Mouse (Mus musculus) intestine, embryonic 16.5 days (tissue): ENCODE measurements around the gene Dlk1. TPM values are rescaled to one million over a fixed set of nuclear protein-coding genes. Genes with fewer than 3 reads are reported as not detected.

Experiments
- ATAC-seq: fragments of 200-750 bp; cut with Nextera tagmentation; 2 replicates; pipeline ENCODE4 v1.8.0; 2017; ENCODE audit warnings: moderate TSS enrichment, moderate library complexity
- H3K27ac ChIP-seq: fragments of 300-500 bp; sonication (generic); 2 replicates; pipeline ENCODE4 v1.5.1; 2014; ENCODE audit warnings: mild to moderate bottlenecking, low read length
- H3K27me3 ChIP-seq: fragments of 300-500 bp; sonication (generic); replicated peaks from 2 replicates; pipeline ENCODE4 v1.6.1; 2014; ENCODE audit warnings: low read length, control low read depth, mixed read lengths; ENCODE audit not compliant: control insufficient read depth, insufficient read depth
- H3K36me3 ChIP-seq: fragments of 300-500 bp; sonication (generic); 2 replicates; pipeline ENCODE4 v1.6.1; 2014; ENCODE audit warnings: low read length, control low read depth; ENCODE audit not compliant: control insufficient read depth, insufficient read depth
- H3K4me1 ChIP-seq: fragments of 300-500 bp; sonication (generic); 2 replicates; pipeline ENCODE4 v1.6.1; 2014; ENCODE audit warnings: low read length, control low read depth, mixed read lengths; ENCODE audit not compliant: control insufficient read depth, insufficient read depth
- H3K4me2 ChIP-seq: fragments of 300-500 bp; sonication (generic); 2 replicates; pipeline ENCODE4 v1.6.1; 2014; ENCODE audit warnings: low read depth, low read length, control low read depth
- H3K4me3 ChIP-seq: fragments of 300-500 bp; sonication (generic); 2 replicates; pipeline ENCODE4 v1.5.1; 2014; ENCODE audit warnings: mild to moderate bottlenecking, low read length
- H3K9ac ChIP-seq: fragments of 300-500 bp; sonication (generic); 2 replicates; pipeline ENCODE4 v1.6.1; 2014; ENCODE audit warnings: low read depth, low read length
- H3K9me3 ChIP-seq: fragments of 300-500 bp; sonication (generic); 2 replicates; pipeline ENCODE4 v1.6.1; 2016; ENCODE audit warnings: low read length, control low read depth; ENCODE audit not compliant: control insufficient read depth
- WGBS: fragments of 180-500 bp; shearing (Covaris S2); extraction: QIAGEN DNeasy Blood & Tissue Kit; methylation state at CpG from one replicate; pipeline ENCODE4 v1.1.7; 2014; 5-methylcytosine and 5-hydroxymethylcytosine counted together
- polyA plus RNA-seq: library from polyadenylated mRNA; unstranded; fragments of >200 nt; fragmentation: Nextera tagmentation; extraction: Ambion mirVana; gene quantifications from 2 replicates; pipeline ENCODE4 v1.2.1, GENCODE M21; 2015

Gene Dlk1
- 325 and 385 TPM in 2 replicates for polyA plus RNA-seq

- Histone ChIP-seq H3K4me2 (peak within 1 kb of the TSS; percentile 96), H3K27ac (peak within 1 kb of the TSS; percentile 45; the same call in 1 of the 2 replicates), H3K4me1 (peaks cover 32% of the 10 kb centered on the region), H3K9ac (peak within 1 kb of the TSS; percentile 73), H3K36me3 (no peaks in the 10 kb centered on the region), H3K4me3 (peak within 1 kb of the TSS; percentile 56), H3K27me3 (peaks cover 25% of the 10 kb centered on the region; the same call in 1 of the 2 replicates), H3K9me3 (no peaks in the 10 kb centered on the region)
- 19% methylated on average over 13 of the region's 13 CpGs for WGBS
- no peak for ATAC-seq
Observed at GRCm38 (mm10) chr12:109452592-109452991, at the start of gene Dlk1. TSS of gene Dlk1 (plus strand) at chr12:109452823.

GRCm38 (mm10) chr12:109402943-109403342 lies 49.7 kb upstream of the Dlk1 start:
- Histone ChIP-seq H3K4me1 (peaks cover 64% of the 10 kb centered on the region), H3K9ac (0 out of 2 replicates have a peak overlapping the region, but pooled peaks have one; percentile 6), H3K4me2 (no peak overlapping the region), H3K36me3 (no peaks in the 10 kb centered on the region), H3K27ac (peak overlapping the region; percentile 73), H3K4me3 (no peak overlapping the region), H3K27me3 (no peaks in the 10 kb centered on the region), H3K9me3 (no peaks in the 10 kb centered on the region)
- ATAC-seq = no peak
- WGBS = 52% methylated on average over 5 of the region's 5 CpGs

- no peak for ATAC-seq
- Histone ChIP-seq H3K27ac (no peak overlapping the region), H3K27me3 (no peaks in the 10 kb centered on the region), H3K4me3 (no peak overlapping the region), H3K9ac (no peak overlapping the region), H3K9me3 (no peaks in the 10 kb centered on the region), H3K4me1 (peaks cover 56% of the 10 kb centered on the region), H3K36me3 (no peaks in the 10 kb centered on the region), H3K4me2 (no peak overlapping the region)
- 64% methylated on average over 9 of the region's 9 CpGs for WGBS
Observed at GRCm38 (mm10) chr12:109403752-109404151, 48.9 kb upstream of the Dlk1 start.

DNA sequence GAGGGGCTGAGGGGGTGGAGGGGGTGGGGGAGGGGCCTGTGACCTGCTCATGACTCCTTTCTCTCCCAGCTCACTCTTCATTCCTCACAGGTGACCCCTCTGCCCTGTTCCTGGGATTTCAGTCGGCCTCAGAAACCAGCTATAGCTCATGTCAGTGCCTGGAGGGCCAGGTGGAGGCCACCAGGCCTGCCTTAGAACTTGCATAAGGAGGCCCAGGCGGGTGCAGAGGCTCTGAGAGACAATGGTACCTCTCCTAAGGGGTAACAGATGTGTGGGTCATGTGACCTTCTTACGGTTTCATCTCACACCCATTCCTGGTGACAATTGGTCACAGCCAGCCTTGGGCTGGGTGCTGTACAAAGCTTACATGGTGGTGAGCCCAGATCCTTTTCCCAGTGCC lies 46.6 kb upstream of the Dlk1 start:
- no peak for ATAC-seq
- Histone ChIP-seq H3K36me3 (no peaks in the 10 kb centered on the region), H3K9ac (no peak overlapping the region), H3K4me3 (no peak overlapping the region), H3K4me2 (no peak overlapping the region), H3K4me1 (peaks cover 46% of the 10 kb centered on the region), H3K27me3 (no peaks in the 10 kb centered on the region), H3K27ac (no peak overlapping the region), H3K9me3 (no peaks in the 10 kb centered on the region)
- WGBS = 59% methylated on average over 3 of the region's 3 CpGs

- ATAC-seq = peak; percentile 52
- no peak overlapping the region for H3K4me2 ChIP-seq
- 24% methylated on average over 11 of the region's 11 CpGs for WGBS
- no peaks in the 10 kb centered on the region for H3K36me3 ChIP-seq
- H3K4me3 ChIP-seq = no peak overlapping the region
- H3K27ac ChIP-seq = peak overlapping the region; percentile 91
- no peaks in the 10 kb centered on the region for H3K27me3 ChIP-seq
- peaks cover 44% of the 10 kb centered on the region for H3K4me1 ChIP-seq
- H3K9me3 ChIP-seq = no peaks in the 10 kb centered on the region
- peak overlapping the region; percentile 53 for H3K9ac ChIP-seq
Observed at GRCm38 (mm10) chr12:109410723-109411122, 41.9 kb upstream of the Dlk1 start.

- H3K9ac ChIP-seq = peak overlapping the region; percentile 53
- 51% methylated on average over 9 of the region's 9 CpGs for WGBS
- H3K4me1 ChIP-seq = peaks cover 44% of the 10 kb centered on the region
Observed at GRCm38 (mm10) chr12:109411172-109412070, 41.2 kb upstream of the Dlk1 start.

GRCm38 (mm10) chr12:109412071-109412440 lies 40.6 kb upstream of the Dlk1 start:
- H3K4me1 ChIP-seq = peaks cover 45% of the 10 kb centered on the region

More at GRCm38 (mm10) chr12:109411172-109412070, 41.2 kb upstream of the Dlk1 start:
- ATAC-seq = peak; percentile 49
- Histone ChIP-seq H3K27ac (peak overlapping the region; percentile 91), H3K9me3 (no peaks in the 10 kb centered on the region), H3K27me3 (no peaks in the 10 kb centered on the region), H3K36me3 (no peaks in the 10 kb centered on the region), H3K4me3 (no peak overlapping the region), H3K4me2 (no peak overlapping the region)

DNA sequence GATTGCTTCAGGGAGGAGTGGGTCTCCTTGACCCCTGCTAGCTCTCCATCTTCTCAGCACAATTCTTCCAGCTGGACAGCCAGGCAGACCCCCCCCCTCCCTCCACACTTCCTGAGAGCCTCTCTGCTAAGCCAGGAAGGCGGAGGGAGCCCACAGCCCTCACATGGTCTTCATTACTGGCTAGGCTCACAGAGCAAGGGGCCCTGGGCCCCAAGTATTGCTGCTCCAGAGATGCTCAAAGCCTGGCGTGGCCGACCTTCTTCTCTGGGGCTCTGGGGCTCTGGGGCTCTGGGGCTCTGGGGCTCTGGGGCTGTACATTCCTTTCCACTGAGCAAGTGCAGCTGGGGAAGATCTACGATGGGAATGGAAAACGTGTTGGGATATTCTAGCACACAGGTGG lies 39.9 kb upstream of the Dlk1 start:
- WGBS = 26% methylated on average over 5 of the region's 5 CpGs
- ATAC-seq = peak; percentile 38
- no peak overlapping the region for H3K4me2 ChIP-seq
- H3K4me3 ChIP-seq = no peak overlapping the region
- peaks cover 45% of the 10 kb centered on the region for H3K4me1 ChIP-seq
- H3K36me3 ChIP-seq = no peaks in the 10 kb centered on the region
- peak overlapping the region; percentile 53; the same call in 1 of the 2 replicates for H3K9ac ChIP-seq
- no peaks in the 10 kb centered on the region for H3K27me3 ChIP-seq
- peak overlapping the region; percentile 91 for H3K27ac ChIP-seq
- no peaks in the 10 kb centered on the region for H3K9me3 ChIP-seq

More at GRCm38 (mm10) chr12:109412071-109412440, 40.6 kb upstream of the Dlk1 start:
- Histone ChIP-seq H3K27ac (peak overlapping the region; percentile 91), H3K4me2 (no peak overlapping the region), H3K9ac (peak overlapping the region; percentile 53), H3K4me3 (no peak overlapping the region), H3K9me3 (no peaks in the 10 kb centered on the region), H3K27me3 (no peaks in the 10 kb centered on the region), H3K36me3 (no peaks in the 10 kb centered on the region)
- ATAC-seq = peak; percentile 22
- 45% methylated on average over 8 of the region's 8 CpGs for WGBS

GRCm38 (mm10) chr12:109413321-109413720 lies 39.3 kb upstream of the Dlk1 start:
- WGBS = 78% methylated on average over 4 of the region's 4 CpGs
- ATAC-seq = no peak
- peak overlapping the region; percentile 91 for H3K27ac ChIP-seq
- H3K36me3 ChIP-seq = no peaks in the 10 kb centered on the region
- peaks cover 51% of the 10 kb centered on the region for H3K4me1 ChIP-seq
- no peaks in the 10 kb centered on the region for H3K27me3 ChIP-seq
- no peak overlapping the region for H3K9ac ChIP-seq
- H3K9me3 ChIP-seq = no peaks in the 10 kb centered on the region
- no peak overlapping the region for H3K4me2 ChIP-seq
- no peak overlapping the region for H3K4me3 ChIP-seq
